Mouse (Mus musculus) intestine, postnatal 0 days (tissue): ENCODE measurements around the gene Il22ra1. TPM values are rescaled to one million over a fixed set of nuclear protein-coding genes. Genes with fewer than 3 reads are reported as not detected.

Experiments
- ATAC-seq: fragments of 200-750 bp; cut with Nextera tagmentation; 2 replicates; pipeline ENCODE4 v1.8.0; 2017; ENCODE audit warnings: mild to moderate bottlenecking, moderate TSS enrichment, moderate library complexity
- H3K27ac ChIP-seq: fragments of 300-500 bp; sonication (generic); 2 replicates; pipeline ENCODE4 v1.5.1; 2014; ENCODE audit warnings: mild to moderate bottlenecking, low read depth, low read length, moderate library complexity
- H3K27me3 ChIP-seq: fragments of 300-500 bp; sonication (generic); replicated peaks from 2 replicates; pipeline ENCODE4 v1.6.1; 2014; ENCODE audit warnings: low read length, mixed read lengths; ENCODE audit not compliant: control insufficient read depth, insufficient read depth
- H3K36me3 ChIP-seq: fragments of 300-500 bp; sonication (generic); 2 replicates; pipeline ENCODE4 v1.6.1; 2014; ENCODE audit warnings: mild to moderate bottlenecking, moderate library complexity; ENCODE audit not compliant: control insufficient read depth, insufficient read depth
- H3K4me1 ChIP-seq: fragments of 300-500 bp; sonication (generic); replicated peaks from 2 replicates; pipeline ENCODE4 v1.6.1; 2014; ENCODE audit warnings: antibody characterized with exemption, low read length, mixed read lengths; ENCODE audit not compliant: control insufficient read depth, insufficient read depth
- H3K4me2 ChIP-seq: fragments of 300-500 bp; sonication (generic); replicated peaks from 2 replicates; pipeline ENCODE4 v1.6.1; 2014; ENCODE audit warnings: low read depth, mild to moderate bottlenecking, moderate library complexity
- H3K4me3 ChIP-seq: fragments of 300-500 bp; sonication (generic); 2 replicates; pipeline ENCODE4 v1.5.1; 2014; ENCODE audit warnings: low read depth, low read length
- H3K9ac ChIP-seq: fragments of 300-500 bp; sonication (generic); 2 replicates; pipeline ENCODE4 v1.6.1; 2014; ENCODE audit warnings: mild to moderate bottlenecking, low read depth, low read length
- H3K9me3 ChIP-seq: fragments of 300-500 bp; sonication (generic); 2 replicates; pipeline ENCODE4 v1.6.1; 2016; ENCODE audit warnings: mixed run types; ENCODE audit not compliant: control insufficient read depth
- CTCF ChIP-seq: sonication (generic); IDR thresholded peaks from 2 replicates; pipeline ENCODE4 v1.5.1; 2016; ENCODE audit warnings: low read depth, mild to moderate bottlenecking, control low read depth, antibody characterized with exemption, moderate library complexity
- WGBS: fragments of 180-500 bp; shearing (Covaris S2); extraction: QIAGEN DNeasy Blood & Tissue Kit; methylation state at CpG from one replicate; pipeline ENCODE4 v1.1.7; 2014; 5-methylcytosine and 5-hydroxymethylcytosine counted together
- polyA plus RNA-seq: library from polyadenylated mRNA; unstranded; fragments of >200 nt; fragmentation: Nextera tagmentation; extraction: Ambion mirVana; gene quantifications from 2 replicates; pipeline ENCODE4 v1.2.1, GENCODE M21; 2015

Gene Il22ra1
- polyA plus RNA-seq, 1 experiment from 2014 or later = 7.7 TPM

DNA sequence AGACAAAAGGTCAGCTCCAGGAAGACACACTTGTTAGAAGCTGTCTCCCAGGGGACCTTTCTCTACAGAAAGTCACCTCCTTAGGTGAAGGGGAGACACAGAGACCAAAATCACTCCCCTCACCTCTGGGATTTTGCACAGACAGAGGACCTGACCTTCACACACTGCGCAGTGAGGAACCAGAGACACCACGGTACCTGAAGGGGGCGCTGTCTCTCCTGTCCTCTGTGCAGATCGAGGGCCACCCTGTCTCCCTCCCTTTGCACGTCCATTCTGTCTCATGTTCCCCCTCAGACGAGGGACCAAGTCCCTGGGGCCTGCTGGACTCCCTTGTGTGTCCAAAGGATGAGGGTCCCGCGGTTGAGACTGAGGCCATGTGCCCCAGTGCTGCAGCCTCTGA lies 22.9 kb downstream of the Il22ra1 start:
- WGBS = 75% methylated on average over 8 of the region's 8 CpGs
- Histone ChIP-seq H3K9me3 (no peaks in the 10 kb centered on the region), H3K27ac (peak overlapping the region; percentile 93), H3K4me2 (no peak overlapping the region), H3K4me1 (peaks cover 14% of the 10 kb centered on the region), H3K4me3 (no peak overlapping the region), H3K9ac (no peak overlapping the region), H3K27me3 (no peaks in the 10 kb centered on the region), H3K36me3 (peaks cover 46% of the 10 kb centered on the region)
- peak; percentile 67 for TF ChIP-seq CTCF
- ATAC-seq = no peak

DNA sequence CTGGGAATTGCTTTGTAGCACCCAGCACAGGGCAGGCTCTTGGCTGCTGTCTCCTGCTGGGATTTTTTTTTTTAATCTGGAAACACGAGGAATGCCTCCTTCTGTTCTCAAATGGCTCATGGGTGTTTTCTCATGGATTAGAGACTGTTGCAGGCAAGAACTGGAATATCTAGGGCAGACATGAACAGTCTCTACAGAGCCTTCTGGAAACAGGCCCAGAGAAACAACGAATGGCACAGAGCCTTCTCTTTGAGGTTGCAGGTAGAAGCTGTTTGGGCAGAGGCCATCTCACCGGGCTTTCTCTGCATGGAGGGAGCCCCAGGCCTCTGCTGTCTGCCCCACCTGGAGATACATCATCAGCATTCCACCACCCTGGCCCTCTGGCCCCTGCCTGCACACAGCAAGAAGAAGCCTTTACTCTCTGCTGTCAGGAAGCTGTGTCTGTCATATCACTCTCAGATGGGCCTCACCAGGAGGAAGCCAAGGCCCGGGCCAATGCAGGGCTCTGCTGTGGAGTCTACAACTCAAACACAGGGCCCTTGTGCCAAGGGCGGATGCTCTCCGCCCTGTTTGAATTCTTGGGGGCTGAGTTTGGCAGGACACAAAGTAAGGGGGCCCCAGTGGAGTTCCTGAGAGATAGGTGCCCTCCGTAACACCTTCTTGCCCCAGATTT lies 24.3 kb downstream of the Il22ra1 start:
- Histone ChIP-seq H3K9ac (peak overlapping the region; percentile 34; the same call in 1 of the 2 replicates), H3K4me2 (0 out of 2 replicates have a peak overlapping the region, but pooled peaks have one; percentile 6), H3K27ac (peak overlapping the region; percentile 93), H3K4me1 (peaks cover 14% of the 10 kb centered on the region), H3K27me3 (no peaks in the 10 kb centered on the region), H3K36me3 (peaks cover 40% of the 10 kb centered on the region), H3K9me3 (no peaks in the 10 kb centered on the region), H3K4me3 (no peak overlapping the region)
- TF ChIP-seq CTCF = no peak
- ATAC-seq = peak; percentile 79
- 34% methylated on average over 7 of the region's 7 CpGs for WGBS

DNA sequence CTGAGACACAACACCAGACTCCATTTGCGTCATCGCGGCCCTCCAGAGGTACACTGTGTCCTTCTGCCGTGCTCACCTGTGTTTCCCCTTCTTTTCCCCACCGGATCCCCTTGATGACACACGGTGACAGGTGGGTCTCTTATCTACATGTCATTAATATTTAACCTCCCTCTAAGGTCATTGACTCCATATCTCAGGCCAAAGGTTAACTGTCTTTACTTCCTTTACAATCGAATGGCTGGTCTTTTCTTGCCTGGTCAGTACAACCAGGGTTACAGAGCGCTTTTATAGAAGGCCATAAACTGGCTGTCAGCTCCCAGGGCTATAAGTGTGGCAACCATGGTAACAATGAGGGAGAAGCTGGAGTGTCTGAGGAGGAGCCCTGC lies 24.8 kb downstream of the Il22ra1 start:
- no peak overlapping the region for H3K9ac ChIP-seq
- H3K27me3 ChIP-seq = no peaks in the 10 kb centered on the region
- peak overlapping the region; percentile 93 for H3K27ac ChIP-seq
- H3K4me1 ChIP-seq = peaks cover 14% of the 10 kb centered on the region
- no peaks in the 10 kb centered on the region for H3K9me3 ChIP-seq
- WGBS = 23% methylated on average over 8 of the region's 8 CpGs
- no peak for TF ChIP-seq CTCF
- ATAC-seq = peak; percentile 93
- H3K4me3 ChIP-seq = no peak overlapping the region
- H3K4me2 ChIP-seq = no peak overlapping the region
- peaks cover 35% of the 10 kb centered on the region for H3K36me3 ChIP-seq

DNA sequence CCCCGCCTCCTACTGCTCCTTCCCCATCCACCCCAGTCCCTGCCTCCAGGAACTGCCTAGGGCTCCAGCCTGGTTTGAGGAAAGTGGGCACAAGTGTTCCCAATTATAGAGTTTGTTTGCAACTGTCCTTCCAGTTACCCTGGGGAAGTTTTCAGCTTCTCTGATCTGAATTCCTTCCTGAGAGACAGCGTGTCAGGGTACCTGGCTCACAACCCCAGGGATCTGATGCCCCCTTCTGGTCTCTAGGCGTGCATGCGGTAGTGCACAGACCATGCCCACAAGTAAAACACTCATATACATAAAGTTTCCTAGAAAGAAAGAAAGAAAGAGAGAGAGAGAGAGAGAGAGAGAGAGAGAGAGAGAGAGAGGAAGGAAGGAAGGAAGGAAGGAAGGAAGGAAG lies 30.4 kb downstream of the Il22ra1 start:
- Histone ChIP-seq H3K4me2 (no peak overlapping the region), H3K27me3 (no peaks in the 10 kb centered on the region), H3K4me1 (peaks cover 4% of the 10 kb centered on the region; the same call in 1 of the 2 replicates), H3K27ac (no peak overlapping the region), H3K36me3 (no peaks in the 10 kb centered on the region), H3K4me3 (no peak overlapping the region), H3K9ac (no peak overlapping the region), H3K9me3 (no peaks in the 10 kb centered on the region)
- TF ChIP-seq CTCF = peak; percentile 74
- WGBS = 38% methylated on average over 4 of the region's 4 CpGs
- ATAC-seq = no peak

DNA sequence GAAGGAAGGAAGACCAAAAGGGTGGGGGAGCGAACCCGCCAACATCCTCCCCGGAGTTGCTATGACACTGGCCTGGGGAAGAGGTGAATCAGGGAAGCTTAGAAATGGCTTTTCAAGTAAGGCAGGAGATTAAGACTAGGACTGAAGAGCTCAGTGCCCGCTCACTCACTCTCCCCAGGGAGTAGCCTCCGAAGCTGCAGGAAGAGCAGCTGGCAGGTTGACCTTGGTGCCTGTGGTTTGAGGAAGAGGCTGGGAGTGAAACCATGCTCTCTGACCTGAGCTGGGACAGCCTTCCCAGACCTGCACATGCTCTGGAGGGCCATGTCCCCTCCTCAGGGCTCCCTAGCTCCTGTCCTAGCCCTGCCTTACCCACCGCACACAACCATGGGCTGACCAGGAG lies 30.9 kb downstream of the Il22ra1 start:
- H3K27ac ChIP-seq = no peak overlapping the region; the same call in none of the 2 replicates
- peaks cover 4% of the 10 kb centered on the region; the same call in 1 of the 2 replicates for H3K4me1 ChIP-seq
- WGBS = 41% methylated on average over 6 of the region's 6 CpGs
- no peaks in the 10 kb centered on the region for H3K27me3 ChIP-seq
- H3K36me3 ChIP-seq = no peaks in the 10 kb centered on the region
- no peak overlapping the region for H3K4me2 ChIP-seq
- TF ChIP-seq CTCF = no peak
- no peak overlapping the region for H3K9ac ChIP-seq
- no peaks in the 10 kb centered on the region for H3K9me3 ChIP-seq
- H3K4me3 ChIP-seq = no peak overlapping the region
- ATAC-seq = no peak

DNA sequence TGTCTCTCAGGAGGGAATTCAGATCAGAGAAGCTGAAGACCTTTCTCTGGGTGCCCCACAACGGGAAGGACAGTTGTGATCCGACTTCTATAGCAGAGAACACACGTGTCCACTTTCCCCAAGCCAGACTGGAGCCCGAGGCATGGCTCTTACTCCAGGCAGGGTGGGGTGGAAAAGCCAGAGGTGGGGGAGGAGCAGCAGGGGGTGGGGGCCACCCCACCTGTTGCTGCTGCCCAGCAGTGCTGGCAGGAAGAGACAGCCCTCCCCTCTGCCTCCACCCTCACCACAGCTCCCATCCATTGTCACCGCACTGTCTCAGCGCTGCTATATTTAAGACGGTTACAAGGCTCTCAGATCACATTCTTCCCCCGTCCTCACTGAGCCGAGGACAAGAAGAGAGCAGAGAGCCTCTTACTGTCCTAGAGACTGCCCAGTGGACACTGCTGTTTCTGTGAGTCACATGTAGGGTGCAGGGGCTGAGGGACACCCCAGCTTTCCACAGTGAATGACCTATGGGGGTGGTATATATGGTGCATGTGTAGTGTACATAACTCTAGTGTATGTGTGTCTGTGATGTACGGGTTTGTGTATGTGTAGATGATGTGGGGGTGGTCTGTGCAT lies 31.5 kb downstream of the Il22ra1 start, which contains the start of gene Myom3:
Myom3 (plus strand) TSS at position 360 of the 621 bp plus-strand sequence.
- Histone ChIP-seq H3K4me2 (no peak within 1 kb of the TSS), H3K4me1 (peaks cover 4% of the 10 kb centered on the region; the same call in 1 of the 2 replicates), H3K36me3 (no peaks in the 10 kb centered on the region), H3K9ac (no peak within 1 kb of the TSS), H3K9me3 (no peaks in the 10 kb centered on the region), H3K4me3 (no peak within 1 kb of the TSS), H3K27ac (no peak within 1 kb of the TSS; the same call in none of the 2 replicates), H3K27me3 (no peaks in the 10 kb centered on the region)
- ATAC-seq = no peak
- no peak for TF ChIP-seq CTCF
- 55% methylated on average over 10 of the region's 10 CpGs for WGBS
